Mouse (Mus musculus): Measurements from ENCODE around the gene Sez6l.

DNA sequence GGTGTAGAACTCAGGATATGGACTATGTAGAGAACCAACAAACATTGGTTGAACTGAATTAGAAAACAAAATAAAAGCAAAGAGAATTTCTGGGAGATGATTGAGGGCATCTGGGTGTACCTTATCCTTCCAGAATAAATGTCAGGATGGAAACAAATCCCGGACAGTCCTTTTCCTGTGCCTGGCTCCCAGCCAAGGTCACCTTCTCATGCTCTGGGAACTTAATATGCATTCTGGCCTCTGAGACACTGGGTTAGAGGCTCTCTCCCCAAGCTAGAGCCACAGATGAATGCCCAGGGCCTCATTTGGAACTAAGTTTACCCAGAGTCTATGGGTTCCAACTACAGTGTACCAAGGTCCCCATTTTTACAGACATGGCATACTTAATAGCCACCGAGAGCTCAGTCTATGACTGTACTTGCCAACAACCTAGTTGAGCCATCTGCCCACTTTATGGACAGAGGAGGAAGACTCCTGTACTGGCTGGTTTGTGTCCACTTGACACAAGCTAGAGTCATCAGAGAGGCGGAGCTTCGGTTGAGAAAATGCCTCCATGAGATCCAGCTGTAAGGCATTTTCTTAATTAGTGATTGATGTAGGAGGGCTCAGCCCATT, 7.3 kb upstream of the Sez6l start:
- no peak for TF ChIP-seq CTCF (conservative IDR thresholded peaks at IDR 0.05; ENCODE audit: low read length)
- TF ChIP-seq NANOG (IDR thresholded peaks at IDR 0.05; ENCODE audit: borderline replicate concordance, low read length), result no peak
- no peak for TF ChIP-seq POU5F1 (IDR thresholded peaks at IDR 0.05; ENCODE audit: borderline replicate concordance, low read length)
